Mouse (Mus musculus) kidney, embryonic 14.5 days (tissue): ENCODE data around the gene Rela. TPM values are rescaled to one million over a fixed set of nuclear protein-coding genes. Genes with fewer than 3 reads are reported as not detected.

ENCODE experiments used
- ATAC-seq: fragments of 200-750 bp; cut with Nextera tagmentation; 2 replicates; pipeline ENCODE4 v1.8.0; 2017; ENCODE audit warnings: moderate number of reproducible peaks, mild to moderate bottlenecking, moderate TSS enrichment, moderate library complexity; ENCODE audit not compliant: low FRiP score, low TSS enrichment
- H3K27ac ChIP-seq: fragments of 300-500 bp; sonication (generic); 2 replicates; pipeline ENCODE4 v1.5.1; 2014; ENCODE audit warnings: low read depth, mild to moderate bottlenecking, low read length, moderate library complexity, mixed read lengths
- H3K27me3 ChIP-seq: fragments of 300-500 bp; sonication (generic); 2 replicates; pipeline ENCODE4 v1.6.1; 2014; ENCODE audit warnings: mild to moderate bottlenecking, low read length; ENCODE audit not compliant: control insufficient read depth, insufficient read depth
- H3K36me3 ChIP-seq: fragments of 300-500 bp; sonication (generic); 2 replicates; pipeline ENCODE4 v1.6.1; 2014; ENCODE audit warnings: low read length, mixed read lengths; ENCODE audit not compliant: control insufficient read depth, insufficient read depth
- H3K4me1 ChIP-seq: fragments of 300-500 bp; sonication (generic); 2 replicates; pipeline ENCODE4 v1.6.1; 2014; ENCODE audit warnings: low read length, mixed read lengths; ENCODE audit not compliant: control insufficient read depth, insufficient read depth
- H3K4me2 ChIP-seq: fragments of 300-500 bp; sonication (generic); replicated peaks from 2 replicates; pipeline ENCODE4 v1.6.1; 2014; ENCODE audit warnings: low read depth, mild to moderate bottlenecking, low read length
- H3K4me3 ChIP-seq: fragments of 300-500 bp; sonication (generic); 2 replicates; pipeline ENCODE4 v1.5.1; 2014; ENCODE audit warnings: mild to moderate bottlenecking, low read length
- H3K9ac ChIP-seq: fragments of 300-500 bp; sonication (generic); 2 replicates; pipeline ENCODE4 v1.6.1; 2014; ENCODE audit warnings: low read depth, mild to moderate bottlenecking, low read length, moderate library complexity
- H3K9me3 ChIP-seq: fragments of 300-500 bp; sonication (generic); 2 replicates; pipeline ENCODE4 v1.6.1; 2016; ENCODE audit warnings: low read length; ENCODE audit not compliant: control insufficient read depth
- WGBS: fragments of 180-500 bp; shearing (Covaris S2); extraction: QIAGEN DNeasy Blood & Tissue Kit; methylation state at CpG from one replicate; pipeline ENCODE4 v1.1.7; 2014; 5-methylcytosine and 5-hydroxymethylcytosine counted together
- polyA plus RNA-seq: library from polyadenylated mRNA; unstranded; fragments of >200 nt; fragmentation: Nextera tagmentation; extraction: Ambion mirVana; gene quantifications from 2 replicates; pipeline ENCODE4 v1.2.1, GENCODE M21; 2014

The Rela gene
- polyA plus RNA-seq, 1 experiment from 2014 or later = 49.8 TPM

DNA sequence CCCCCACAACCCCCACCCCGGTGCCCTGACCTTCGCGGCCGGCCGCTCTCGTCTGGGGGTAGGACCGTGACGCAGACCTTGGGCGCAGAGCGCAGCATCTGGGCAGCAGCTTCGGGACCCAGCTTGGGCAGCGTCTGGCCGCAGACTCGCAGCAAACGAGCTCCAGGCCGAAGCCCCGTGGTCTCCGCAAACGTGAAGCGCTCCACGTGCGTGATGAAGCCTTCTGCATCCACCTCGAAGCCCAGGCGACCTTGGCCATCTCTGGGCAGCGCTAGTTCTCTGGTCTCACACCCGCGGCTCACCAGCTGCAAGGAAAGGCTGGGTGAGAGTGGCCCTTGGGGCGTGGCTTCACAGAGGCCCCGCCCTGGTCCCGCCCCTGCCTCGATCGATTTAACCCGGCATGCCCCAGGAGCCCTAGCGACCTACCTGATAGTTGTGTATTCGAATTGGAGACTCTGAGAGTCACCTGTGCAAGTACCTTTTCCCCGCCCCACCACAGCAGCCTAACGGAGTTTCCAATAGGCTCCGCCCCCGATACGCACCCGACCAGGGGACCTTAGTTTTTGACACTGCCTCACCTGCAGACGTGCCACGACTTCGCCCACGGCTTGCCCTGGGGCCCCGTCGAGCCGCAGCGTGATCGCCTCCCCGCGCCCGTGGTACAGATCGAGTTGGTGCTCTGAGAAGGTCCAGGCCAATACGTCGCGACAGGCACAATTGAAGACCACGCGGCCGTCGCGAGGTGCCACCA lies 16.9 kb downstream of the Rela start:
- Histone ChIP-seq H3K4me2 (peak overlapping the region; percentile 67), H3K9me3 (no peaks in the 10 kb centered on the region), H3K9ac (peak overlapping the region; percentile 53), H3K4me1 (peaks cover 11% of the 10 kb centered on the region), H3K27ac (no peak overlapping the region), H3K4me3 (peak overlapping the region; percentile 44), H3K27me3 (peaks cover 9% of the 10 kb centered on the region; the same call in 1 of the 2 replicates), H3K36me3 (peaks cover 34% of the 10 kb centered on the region)
- ATAC-seq = peak; percentile 69
- 5% methylated on average over 62 of the region's 62 CpGs for WGBS

- peak overlapping the region; percentile 44 for H3K4me3 ChIP-seq
- 0 out of 2 replicates have a peak, but pooled peaks have one; percentile 1 for ATAC-seq
- peaks cover 34% of the 10 kb centered on the region for H3K36me3 ChIP-seq
- peaks cover 9% of the 10 kb centered on the region; the same call in 1 of the 2 replicates for H3K27me3 ChIP-seq
- no peaks in the 10 kb centered on the region for H3K9me3 ChIP-seq
- peaks cover 5% of the 10 kb centered on the region for H3K4me1 ChIP-seq
- WGBS = 16% methylated on average over 43 of the region's 43 CpGs
- H3K9ac ChIP-seq = peak overlapping the region; percentile 53; the same call in 1 of the 2 replicates
- H3K4me2 ChIP-seq = peak overlapping the region; percentile 67
- H3K27ac ChIP-seq = no peak overlapping the region
These were observed 17.5 kb downstream of the Rela start for GRCm38 (mm10) chr19:5654720-5655298.

DNA sequence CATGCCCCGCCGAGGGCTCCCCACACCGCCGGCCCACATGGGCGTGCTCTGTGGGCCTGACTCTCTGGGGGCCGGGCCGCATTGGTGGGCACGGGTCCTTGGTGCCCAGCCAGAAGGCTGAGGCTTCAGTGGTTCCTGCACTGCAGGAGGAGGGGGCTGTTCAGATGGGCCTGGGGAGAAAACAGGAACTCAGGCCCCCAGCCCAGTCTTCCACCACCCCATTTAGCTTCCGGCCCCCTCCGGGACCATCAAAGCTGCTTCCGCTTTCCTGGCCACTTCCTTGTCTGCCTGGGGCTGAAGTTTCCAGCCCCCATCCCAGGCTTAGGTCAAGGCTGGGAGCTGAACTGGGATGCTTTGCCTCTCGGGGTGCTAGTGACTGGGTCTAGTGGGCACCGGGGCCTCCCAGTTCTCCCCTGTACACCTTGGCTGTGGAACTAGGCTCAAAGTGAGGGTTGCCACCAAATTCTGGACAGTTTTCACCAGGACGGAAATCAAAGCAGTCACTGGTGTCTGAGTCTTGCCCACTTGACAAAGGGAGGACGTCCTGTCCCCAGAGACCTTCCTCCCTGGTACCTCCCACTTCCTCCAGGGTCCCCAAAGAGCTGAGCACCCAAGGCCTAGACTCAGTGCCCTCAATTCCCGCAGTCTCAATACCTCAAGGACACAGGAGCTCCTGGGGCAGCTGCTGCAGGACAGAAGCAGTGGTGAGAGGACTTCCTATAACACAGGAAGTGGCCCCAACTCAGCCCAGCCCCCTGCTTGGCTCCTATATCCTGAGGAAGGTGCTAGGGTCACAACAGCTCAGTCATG lies 23.9 kb downstream of the Rela start:
- peak overlapping the region; percentile 67 for H3K27ac ChIP-seq
- no peaks in the 10 kb centered on the region for H3K9me3 ChIP-seq
- peaks cover 16% of the 10 kb centered on the region for H3K4me1 ChIP-seq
- peaks cover 22% of the 10 kb centered on the region for H3K36me3 ChIP-seq
- ATAC-seq = no peak
- H3K4me2 ChIP-seq = peak overlapping the region; percentile 19
- no peaks in the 10 kb centered on the region for H3K27me3 ChIP-seq
- 80% methylated on average over 14 of the region's 16 CpGs for WGBS
- peak overlapping the region; percentile 4; the same call in 1 of the 2 replicates for H3K9ac ChIP-seq
- peak overlapping the region; percentile 4; the same call in 1 of the 2 replicates for H3K4me3 ChIP-seq

DNA sequence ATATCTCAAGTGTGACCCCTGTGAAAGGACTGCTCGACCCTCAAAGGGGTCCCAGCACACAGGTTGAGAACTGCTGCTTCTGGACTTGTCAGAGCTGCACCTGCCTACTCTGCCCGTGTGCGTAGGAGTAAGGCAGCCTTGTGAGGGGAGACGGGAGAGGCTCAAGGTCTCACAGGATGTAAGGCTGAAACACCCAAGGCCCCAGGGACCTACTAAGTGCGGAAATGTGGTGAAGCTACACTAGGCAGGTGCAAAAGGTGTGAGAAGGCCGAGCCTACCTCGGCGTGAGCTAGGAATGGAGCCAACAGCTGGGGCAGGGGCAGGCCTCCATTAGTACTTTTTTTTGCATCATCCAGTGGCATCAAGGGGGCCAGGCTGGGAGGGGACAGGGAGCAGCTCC lies 25.0 kb downstream of the Rela start:
- Histone ChIP-seq H3K9ac (peak overlapping the region; percentile 60; the same call in 1 of the 2 replicates), H3K27ac (peak overlapping the region; percentile 85; the same call in 1 of the 2 replicates), H3K4me2 (peak overlapping the region; percentile 68), H3K27me3 (no peaks in the 10 kb centered on the region), H3K9me3 (no peaks in the 10 kb centered on the region), H3K4me3 (peak overlapping the region; percentile 49), H3K36me3 (peaks cover 34% of the 10 kb centered on the region), H3K4me1 (peaks cover 16% of the 10 kb centered on the region)
- ATAC-seq = no peak
- WGBS = 66% methylated on average over 8 of the region's 8 CpGs

DNA sequence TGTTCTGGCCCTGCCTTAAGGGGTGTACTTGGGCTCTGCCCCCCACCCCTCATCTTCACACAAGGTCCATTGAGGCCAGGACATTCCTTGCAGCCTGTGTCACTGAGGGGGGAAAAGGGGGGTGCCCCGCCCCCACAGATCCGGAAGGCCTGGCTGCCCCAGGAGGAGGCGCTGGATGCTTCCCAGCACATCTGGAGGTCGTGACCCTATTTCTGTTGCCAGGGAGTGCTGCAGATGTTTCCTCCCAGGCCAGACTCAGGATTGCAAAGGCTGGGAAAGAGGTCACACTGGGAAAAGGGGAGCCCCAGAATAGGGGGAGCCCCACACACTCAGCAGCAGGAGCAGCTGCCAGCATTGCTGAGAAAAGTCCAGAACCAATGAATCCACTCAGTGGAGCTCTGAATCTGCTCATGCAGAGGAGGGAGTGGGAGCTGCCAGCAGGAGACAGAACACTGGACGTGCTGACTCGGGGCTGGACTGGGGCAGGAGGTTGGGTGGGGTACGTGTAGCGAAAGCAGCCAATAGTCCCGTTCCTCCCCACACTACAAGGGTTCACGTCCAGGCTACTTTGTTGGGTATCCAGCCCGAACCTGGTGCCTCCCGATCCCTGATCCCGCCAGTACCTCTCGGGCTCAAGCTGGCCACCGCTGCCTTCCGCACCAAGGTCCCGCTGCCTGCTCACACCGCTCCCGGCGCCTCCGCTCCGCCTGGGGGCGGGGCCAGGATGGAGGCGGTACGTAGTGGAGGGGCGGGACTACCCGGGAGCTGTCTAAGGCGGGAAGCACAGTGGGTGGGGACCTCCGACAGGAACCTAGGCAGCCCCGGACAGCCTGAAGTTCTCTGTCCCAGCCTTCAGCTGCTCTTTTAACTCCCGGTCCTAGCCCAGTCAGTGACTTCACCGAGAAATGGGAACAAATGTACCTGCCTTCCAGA lies 26.0 kb downstream of the Rela start, which contains the start of gene Sipa1:
TSS of gene Sipa1 (minus strand) at position 727 of the 933 bp plus-strand sequence.
- H3K9me3 ChIP-seq = no peaks in the 10 kb centered on the region
- peak; percentile 94 for ATAC-seq
- peak within 1 kb of the TSS; percentile 85 for H3K27ac ChIP-seq
- H3K9ac ChIP-seq = peak within 1 kb of the TSS; percentile 60
- peaks cover 16% of the 10 kb centered on the region for H3K4me1 ChIP-seq
- H3K36me3 ChIP-seq = peaks cover 35% of the 10 kb centered on the region
- under 1% methylated on average over 32 of the region's 32 CpGs for WGBS
- H3K27me3 ChIP-seq = no peaks in the 10 kb centered on the region
- H3K4me2 ChIP-seq = peak within 1 kb of the TSS; percentile 68
- peak within 1 kb of the TSS; percentile 49 for H3K4me3 ChIP-seq

- Histone ChIP-seq H3K9ac (no peak overlapping the region), H3K4me2 (no peak overlapping the region)
These were observed 27.5 kb downstream of the Rela start for GRCm38 (mm10) chr19:5664669-5665257.

GRCm38 (mm10) chr19:5665465-5665864 lies 28.2 kb downstream of the Rela start:
- H3K27ac ChIP-seq = no peak overlapping the region
- no peak for ATAC-seq
- peaks cover 38% of the 10 kb centered on the region for H3K36me3 ChIP-seq
- H3K4me2 ChIP-seq = no peak overlapping the region
- no peaks in the 10 kb centered on the region for H3K27me3 ChIP-seq
- WGBS = 92% methylated on average over 15 of the region's 15 CpGs
- H3K4me1 ChIP-seq = peaks cover 16% of the 10 kb centered on the region
- no peak overlapping the region for H3K4me3 ChIP-seq
- H3K9me3 ChIP-seq = no peaks in the 10 kb centered on the region
- no peak overlapping the region for H3K9ac ChIP-seq

More at GRCm38 (mm10) chr19:5664669-5665257, 27.5 kb downstream of the Rela start:
- ATAC-seq = no peak
- Histone ChIP-seq H3K36me3 (peaks cover 37% of the 10 kb centered on the region), H3K4me3 (no peak overlapping the region), H3K9me3 (no peaks in the 10 kb centered on the region), H3K4me1 (peaks cover 16% of the 10 kb centered on the region), H3K27ac (no peak overlapping the region), H3K27me3 (no peaks in the 10 kb centered on the region)
- 96% methylated on average over 10 of the region's 10 CpGs for WGBS

DNA sequence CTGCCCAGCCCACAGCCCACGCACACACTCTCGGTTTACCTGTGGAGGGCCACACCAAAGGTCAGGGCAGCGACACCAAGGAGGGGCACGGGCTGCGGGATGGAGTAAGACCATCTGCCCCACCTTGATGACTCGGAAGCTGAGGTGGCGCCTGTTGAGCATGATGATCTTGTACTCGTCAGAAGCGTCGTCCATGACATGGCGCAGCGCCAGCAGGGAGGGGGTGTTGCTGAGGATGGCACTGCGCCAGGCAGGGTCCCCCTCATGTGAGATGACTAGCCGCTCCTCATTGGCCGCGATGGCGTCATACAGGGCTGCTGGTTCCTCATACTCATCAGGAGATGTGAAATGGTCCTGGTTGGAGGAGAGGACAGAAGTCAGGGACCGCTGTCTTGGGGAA lies 29.1 kb downstream of the Rela start:
- peaks cover 16% of the 10 kb centered on the region for H3K4me1 ChIP-seq
- no peak for ATAC-seq
- H3K27me3 ChIP-seq = no peaks in the 10 kb centered on the region
- no peaks in the 10 kb centered on the region for H3K9me3 ChIP-seq
- H3K36me3 ChIP-seq = peaks cover 47% of the 10 kb centered on the region
- no peak overlapping the region for H3K4me3 ChIP-seq
- no peak overlapping the region for H3K4me2 ChIP-seq
- no peak overlapping the region for H3K27ac ChIP-seq
- WGBS = 95% methylated on average over 18 of the region's 18 CpGs
- H3K9ac ChIP-seq = no peak overlapping the region
